17 mouse cellular contexts compared by ENCODE assay signal in genomic region chr4:32332028-32332427, GRCm38 (mm10).
"Had no signal": no experiment of that assay in that cellular context is flagged by ENCODE, and none has a peak within 500 bp of the region (broad histone marks: within the 10 kb centered on the region; RNA-seq: fewer than 3 reads in every experiment).

No protein-coding gene starts in this region.

- H3K4me3 ChIP-seq: liver, embryonic 15.5 days; lung, embryonic 15.5 days; midbrain, embryonic 10.5 days; midbrain, embryonic 12.5 days; neural tube, embryonic 13.5 days; stomach, embryonic 15.5 days had no signal

- H3K27ac ChIP-seq: liver, embryonic 15.5 days; lung, embryonic 15.5 days; midbrain, embryonic 10.5 days; midbrain, embryonic 12.5 days; neural tube, embryonic 13.5 days; stomach, embryonic 15.5 days; stomach, postnatal 0 days had no signal

- H3K9me3 ChIP-seq: liver, embryonic 15.5 days; lung, embryonic 15.5 days; midbrain, embryonic 10.5 days; midbrain, embryonic 12.5 days; neural tube, embryonic 13.5 days; stomach, embryonic 15.5 days had no signal

- DNase-seq: liver, postnatal 0 days; lung, adult 2 months; lung, postnatal 10 days; lung, postnatal 4 days; midbrain, embryonic 14.5 days; right cerebral cortex, postnatal 14 days; thymus, adult 18-20 months; thymus, postnatal 14 days; thymus, postnatal 36 days had no signal

- H3K36me3 ChIP-seq: liver, embryonic 15.5 days; lung, embryonic 15.5 days; midbrain, embryonic 12.5 days; neural tube, embryonic 13.5 days; stomach, embryonic 15.5 days had no signal

- H3K9ac ChIP-seq: liver, embryonic 15.5 days; liver, postnatal 0 days; lung, embryonic 15.5 days; midbrain, embryonic 12.5 days; neural tube, embryonic 13.5 days; stomach, embryonic 15.5 days had no signal

- H3K4me2 ChIP-seq: liver, embryonic 15.5 days; lung, embryonic 15.5 days; midbrain, embryonic 12.5 days; neural tube, embryonic 13.5 days; stomach, embryonic 15.5 days had no signal

- H3K27me3 ChIP-seq: liver, embryonic 15.5 days; lung, embryonic 15.5 days; midbrain, embryonic 12.5 days; neural tube, embryonic 13.5 days; stomach, embryonic 15.5 days had no signal

- ATAC-seq: liver, postnatal 0 days; midbrain, embryonic 16.5 days had no signal
